Mouse (Mus musculus): ENCODE results near the gene Naa80. TPM values are rescaled to one million over a fixed set of nuclear protein-coding genes. Genes with fewer than 3 reads are reported as not detected.
A peak's percentile ranks its signal among the peaks of the same experiment; 100 is the strongest.
"Not testable (repeated sequence)": the region's sequence is repeated elsewhere in the genome, so short reads cannot be mapped to it uniquely, and the experiment has no call there.

Gene Naa80
- polyA plus RNA-seq, 1 experiment from 2014 or later, result 14.5 TPM

DNA sequence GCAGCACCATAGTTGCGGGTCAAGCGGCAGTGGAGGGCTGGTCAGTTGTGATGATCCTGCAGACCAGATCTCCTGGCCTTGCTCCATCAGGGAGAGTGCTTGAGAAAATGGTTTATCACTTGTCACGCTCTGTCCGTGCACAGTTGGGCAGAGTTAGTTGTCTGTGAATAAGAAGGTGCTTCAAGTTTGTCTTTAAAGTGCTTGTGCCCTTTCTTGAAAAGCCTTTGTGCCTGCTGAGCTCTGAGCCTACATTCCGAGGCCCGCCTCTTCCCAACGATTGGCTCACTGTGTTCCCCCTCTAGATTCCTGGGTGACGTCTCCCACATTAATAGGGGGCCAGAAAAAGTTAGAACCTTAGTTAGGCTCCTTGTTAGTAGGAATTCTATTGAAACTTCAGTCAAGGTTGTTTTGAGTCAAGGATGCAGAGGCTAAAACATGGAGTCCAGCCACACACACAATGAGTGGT lies 26.8 kb upstream of the Naa80 start:
- 4% methylated on average over 8 of the region's 8 CpGs for WGBS
- Histone ChIP-seq H3K4me2 (peak overlapping the region; percentile 74), H3K27me3 (peaks cover 54% of the 10 kb centered on the region), H3K9ac (peak overlapping the region; percentile 65), H3K4me1 (peaks cover 63% of the 10 kb centered on the region), H3K27ac (no peak overlapping the region), H3K4me3 (peak overlapping the region; percentile 40), H3K36me3 (ENCODE audit: poor library complexity, severe bottlenecking) (peaks cover under 1% of the 10 kb centered on the region; the same call in 1 of the 2 replicates), H3K9me3 (replicated peaks) (no peaks in the 10 kb centered on the region)
- ATAC-seq, result no peak

- Histone ChIP-seq H3K4me2 (peak overlapping the region; percentile 75), H3K27ac (no peak overlapping the region), H3K9me3 (replicated peaks) (no peaks in the 10 kb centered on the region), H3K4me3 (0 out of 2 replicates have a peak overlapping the region, but pooled peaks have one; percentile 74), H3K4me1 (peaks cover 54% of the 10 kb centered on the region), H3K27me3 (peaks cover 52% of the 10 kb centered on the region), H3K9ac (no peak overlapping the region; the same call in 1 of the 2 replicates), H3K36me3 (ENCODE audit: poor library complexity, severe bottlenecking) (peaks cover 10% of the 10 kb centered on the region)
- WGBS, result 82% methylated on average over 5 of the region's 5 CpGs
- ATAC-seq, result no peak
These were observed 25.8 kb upstream of the Naa80 start for GRCm38 (mm10) chr9:107552690-107553393.

DNA sequence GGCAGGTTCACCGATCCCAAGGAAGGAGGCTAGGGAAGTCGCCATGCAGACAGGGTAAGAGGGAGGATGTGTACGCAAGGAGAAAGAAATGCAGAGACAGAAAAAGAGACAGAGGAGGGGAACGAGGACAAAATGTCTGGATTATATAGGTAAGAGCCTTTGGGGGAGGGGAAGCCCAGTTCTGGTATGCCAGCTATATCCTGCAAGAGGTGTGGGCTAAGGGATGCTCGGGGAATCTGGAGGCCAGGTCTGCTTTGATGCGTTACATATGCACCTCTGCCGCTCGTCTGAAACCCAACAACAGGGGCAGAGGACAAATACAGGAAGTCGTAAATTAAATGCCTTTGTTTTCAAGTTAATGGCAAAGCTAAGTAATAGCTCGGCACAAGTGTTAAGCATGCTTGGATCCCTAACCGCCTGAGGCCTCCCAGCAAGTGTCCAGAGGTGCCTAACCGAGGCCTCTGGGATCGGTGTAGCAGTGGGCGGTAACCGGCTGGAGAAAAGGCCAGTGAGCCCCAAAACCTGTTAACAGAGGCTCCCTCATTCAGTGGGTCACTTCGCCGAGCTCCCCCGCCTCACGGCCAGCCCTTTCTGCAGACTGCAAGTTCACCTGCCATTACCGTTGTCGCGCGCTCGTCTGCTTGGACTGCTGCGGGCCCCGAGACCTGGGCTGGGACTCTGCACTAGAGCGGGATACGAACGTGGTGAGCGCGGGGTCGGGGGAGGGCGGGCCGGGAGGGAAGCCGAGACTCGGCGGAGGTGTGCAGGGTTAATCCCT lies 25.0 kb upstream of the Naa80 start:
- ATAC-seq, result peak; percentile 77
- Histone ChIP-seq H3K9ac (peak overlapping the region; percentile 90), H3K4me2 (peak overlapping the region; percentile 75), H3K36me3 (ENCODE audit: poor library complexity, severe bottlenecking) (peaks cover 19% of the 10 kb centered on the region), H3K9me3 (replicated peaks) (no peaks in the 10 kb centered on the region), H3K4me1 (peaks cover 54% of the 10 kb centered on the region), H3K4me3 (peak overlapping the region; percentile 74), H3K27me3 (peaks cover 44% of the 10 kb centered on the region), H3K27ac (peak overlapping the region; percentile 83)
- WGBS, result 4% methylated on average over 36 of the region's 37 CpGs

- Histone ChIP-seq H3K4me2 (peak overlapping the region; percentile 75), H3K9me3 (replicated peaks) (no peaks in the 10 kb centered on the region), H3K27ac (peak overlapping the region; percentile 83), H3K4me3 (peak overlapping the region; percentile 74), H3K4me1 (peaks cover 54% of the 10 kb centered on the region), H3K36me3 (ENCODE audit: poor library complexity, severe bottlenecking) (peaks cover 25% of the 10 kb centered on the region), H3K27me3 (peaks cover 38% of the 10 kb centered on the region), H3K9ac (peak overlapping the region; percentile 90)
- ATAC-seq, result peak; percentile 94
- WGBS, result 0% methylated on average over 53 of the region's 53 CpGs
These were observed 24.3 kb upstream of the Naa80 start for GRCm38 (mm10) chr9:107554319-107554825.

- H3K4me3 ChIP-seq, result peak overlapping the region; percentile 74
- H3K9me3 ChIP-seq (replicated peaks), result no peaks in the 10 kb centered on the region
- WGBS, result under 1% methylated on average over 23 of the region's 23 CpGs
- peak overlapping the region; percentile 75 for H3K4me2 ChIP-seq
- H3K36me3 ChIP-seq (ENCODE audit: poor library complexity, severe bottlenecking), result peaks cover 32% of the 10 kb centered on the region
- H3K4me1 ChIP-seq, result peaks cover 54% of the 10 kb centered on the region
- peak; percentile 34; the same call in 1 of the 2 replicates for ATAC-seq
- H3K27ac ChIP-seq, result peak overlapping the region; percentile 83
- peak overlapping the region; percentile 90 for H3K9ac ChIP-seq
- peaks cover 31% of the 10 kb centered on the region for H3K27me3 ChIP-seq
These were observed 23.6 kb upstream of the Naa80 start for GRCm38 (mm10) chr9:107555031-107555457.

DNA sequence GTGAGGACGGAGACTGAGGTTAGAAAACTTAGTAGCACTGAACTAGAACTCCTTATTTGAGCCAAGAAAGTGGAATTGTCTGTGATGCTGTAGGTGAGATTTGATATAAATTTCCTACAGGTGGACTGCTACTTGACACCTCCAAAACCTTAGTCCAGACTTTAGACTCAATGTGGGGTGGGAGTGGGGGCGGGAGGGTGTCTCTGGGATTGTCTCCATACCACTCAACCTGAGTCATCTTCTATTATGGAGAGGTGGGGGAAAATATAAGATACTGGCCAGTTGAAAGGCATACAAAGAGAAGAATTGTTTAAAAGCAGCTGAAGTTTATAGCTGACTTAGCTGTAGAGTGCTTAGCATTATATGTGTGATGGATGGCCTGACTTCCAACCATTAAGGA lies 23.0 kb upstream of the Naa80 start:
- peaks cover 52% of the 10 kb centered on the region for H3K4me1 ChIP-seq
- H3K9ac ChIP-seq, result peak overlapping the region; percentile 90
- no peak for ATAC-seq
- peak overlapping the region; percentile 75 for H3K4me2 ChIP-seq
- H3K27ac ChIP-seq, result no peak overlapping the region
- 48% methylated on average over 2 of the region's 2 CpGs for WGBS
- H3K27me3 ChIP-seq, result peaks cover 25% of the 10 kb centered on the region
- peak overlapping the region; percentile 74 for H3K4me3 ChIP-seq
- no peaks in the 10 kb centered on the region for H3K9me3 ChIP-seq (replicated peaks)
- H3K36me3 ChIP-seq (ENCODE audit: poor library complexity, severe bottlenecking), result peaks cover 38% of the 10 kb centered on the region

GRCm38 (mm10) chr9:107556346-107556745 lies 22.3 kb upstream of the Naa80 start:
- Histone ChIP-seq H3K27ac (no peak overlapping the region), H3K4me1 (peaks cover 46% of the 10 kb centered on the region), H3K36me3 (ENCODE audit: poor library complexity, severe bottlenecking) (peaks cover 45% of the 10 kb centered on the region), H3K9ac (peak overlapping the region; percentile 26; the same call in 1 of the 2 replicates), H3K4me3 (peak overlapping the region; percentile 74), H3K4me2 (peak overlapping the region; percentile 75), H3K27me3 (peaks cover 18% of the 10 kb centered on the region), H3K9me3 (replicated peaks) (no peaks in the 10 kb centered on the region)
- no peak for ATAC-seq
- 82% methylated on average over 3 of the region's 3 CpGs for WGBS

GRCm38 (mm10) chr9:107563029-107563581 lies 15.6 kb upstream of the Naa80 start, which contains the start of gene Tusc2:
Tusc2 (plus strand) TSS chr9:107563255.
- Histone ChIP-seq H3K4me1 (peaks cover 40% of the 10 kb centered on the region), H3K27ac (peak within 1 kb of the TSS; percentile 51; the same call in 1 of the 2 replicates), H3K4me3 (peak within 1 kb of the TSS; percentile 95), H3K4me2 (peak within 1 kb of the TSS; percentile 90), H3K36me3 (ENCODE audit: poor library complexity, severe bottlenecking) (peaks cover 62% of the 10 kb centered on the region), H3K9me3 (replicated peaks) (no peaks in the 10 kb centered on the region), H3K9ac (peak within 1 kb of the TSS; percentile 95), H3K27me3 (no peaks in the 10 kb centered on the region)
- WGBS, result under 1% methylated on average over 38 of the region's 46 CpGs
- ATAC-seq, result peak; percentile 97

DNA sequence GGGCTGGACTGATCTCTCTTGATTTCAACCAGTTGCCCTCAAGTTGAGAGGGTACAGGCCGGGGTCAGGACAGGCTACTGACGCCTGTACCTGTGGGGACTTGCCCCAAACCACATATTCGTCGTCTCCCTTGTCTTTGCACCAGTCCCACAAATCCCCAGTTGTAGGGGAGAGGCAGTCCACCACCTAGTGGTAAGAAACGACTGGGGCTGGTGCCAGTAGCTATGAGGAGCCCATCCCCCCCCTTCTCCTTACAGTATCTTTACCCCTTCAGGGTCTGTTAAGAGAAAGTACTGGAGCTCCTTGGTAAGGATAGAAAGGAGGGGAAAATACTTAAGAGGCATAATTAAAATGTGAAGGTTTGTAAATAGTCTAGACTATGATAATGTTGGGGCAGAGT lies 13.1 kb upstream of the Naa80 start:
- not testable (repeated sequence) for H3K4me3 ChIP-seq; ATAC-seq; H3K9ac ChIP-seq; H3K27me3 ChIP-seq; H3K27ac ChIP-seq; H3K9me3 ChIP-seq (replicated peaks); H3K4me2 ChIP-seq
- peaks cover 42% of the 10 kb centered on the region for H3K36me3 ChIP-seq (ENCODE audit: poor library complexity, severe bottlenecking)
- 50% methylated on average over 5 of the region's 5 CpGs for WGBS
- peaks cover 54% of the 10 kb centered on the region for H3K4me1 ChIP-seq

- H3K36me3 ChIP-seq (ENCODE audit: poor library complexity, severe bottlenecking), result peaks cover 42% of the 10 kb centered on the region
- 55% methylated on average over 15 of the region's 15 CpGs for WGBS
- peak overlapping the region; percentile 1; the same call in 1 of the 2 replicates for H3K4me3 ChIP-seq
- peak overlapping the region; percentile 54; the same call in 1 of the 2 replicates for H3K27ac ChIP-seq
- 0 out of 2 replicates have a peak overlapping the region, but pooled peaks have one; percentile 10 for H3K4me2 ChIP-seq
- H3K9me3 ChIP-seq (replicated peaks), result no peaks in the 10 kb centered on the region
- no peak overlapping the region for H3K9ac ChIP-seq
- peaks cover 60% of the 10 kb centered on the region for H3K4me1 ChIP-seq
- H3K27me3 ChIP-seq, result no peaks in the 10 kb centered on the region
- ATAC-seq, result no peak
These were observed 12.5 kb upstream of the Naa80 start for GRCm38 (mm10) chr9:107566041-107566709.

GRCm38 (mm10) chr9:107566855-107567254 lies 11.8 kb upstream of the Naa80 start:
- no peak overlapping the region for H3K4me2 ChIP-seq
- H3K27ac ChIP-seq, result peak overlapping the region; percentile 25; the same call in 1 of the 2 replicates
- peaks cover 66% of the 10 kb centered on the region for H3K4me1 ChIP-seq
- H3K9ac ChIP-seq, result no peak overlapping the region
- H3K9me3 ChIP-seq (replicated peaks), result no peaks in the 10 kb centered on the region
- H3K36me3 ChIP-seq (ENCODE audit: poor library complexity, severe bottlenecking), result peaks cover 42% of the 10 kb centered on the region
- H3K4me3 ChIP-seq, result no peak overlapping the region
- WGBS, result 56% methylated on average over 3 of the region's 3 CpGs
- ATAC-seq, result no peak
- no peaks in the 10 kb centered on the region for H3K27me3 ChIP-seq
